Mouse (Mus musculus) MEL (cell line): ENCODE results near the gene Hspa1b. TPM values are rescaled to one million over a fixed set of nuclear protein-coding genes. Genes with fewer than 3 reads are reported as not detected.
"Not testable (repeated sequence)": the region's sequence is repeated elsewhere in the genome, so short reads cannot be mapped to it uniquely, and the experiment has no call there.

Source experiments
- DNase-seq: peaks from one replicate; pipeline ENCODE4 v3.0.0; 2011; ENCODE audit warnings: low read depth, low spot score
- H3K27ac ChIP-seq: 2 replicates; pipeline ENCODE4 v1.5.1; 2012; ENCODE audit warnings: low read depth, mild to moderate bottlenecking, control low read depth, low read length, moderate library complexity; ENCODE audit not compliant: control insufficient read depth
- H3K27me3 ChIP-seq, 2 experiments: fragments of 150-350 bp in 1 of 2; sonication (generic) in 1 of 2; 2 replicates each; pipeline ENCODE4 v1.6.1; 2012; ENCODE audit warnings: low read length in 2 of 2, mild to moderate bottlenecking in 2 of 2, improper control_type of control experiment in 1 of 2, moderate library complexity in 1 of 2; ENCODE audit not compliant: insufficient read depth in 2 of 2, control insufficient read depth in 1 of 2
- H3K36me3 ChIP-seq, 2 experiments: 2 replicates each; pipeline ENCODE4 v1.6.1; 2012 to 2014; ENCODE audit warnings: low read length in 2 of 2, improper control_type of control experiment in 1 of 2, inconsistent platforms in 1 of 2, mild to moderate bottlenecking in 1 of 2; ENCODE audit not compliant: insufficient read depth in 2 of 2, control insufficient read depth in 1 of 2
- H3K4me1 ChIP-seq, 2 experiments: fragments of 150-350 bp in 1 of 2; sonication (generic) in 1 of 2; 2 replicates each; pipeline ENCODE4 v1.6.1; 2012; ENCODE audit warnings: low read length in 2 of 2, improper control_type of control experiment in 1 of 2, mild to moderate bottlenecking in 1 of 2; ENCODE audit not compliant: insufficient read depth in 2 of 2, control insufficient read depth in 1 of 2
- H3K4me3 ChIP-seq, 2 experiments: fragments of 150-350 bp in 1 of 2; sonication (generic) in 1 of 2; 2 replicates each; pipeline ENCODE4 v1.5.1; 2012; ENCODE audit warnings: low read depth in 2 of 2, low read length in 2 of 2, mild to moderate bottlenecking in 2 of 2, moderate library complexity in 2 of 2, control low read depth in 1 of 2, improper control_type of control experiment in 1 of 2; ENCODE audit not compliant: control insufficient read depth in 1 of 2, insufficient read depth in 1 of 2
- H3K79me2 ChIP-seq: 2 replicates; pipeline ENCODE4 v1.6.1; 2012; ENCODE audit warnings: mild to moderate bottlenecking, low read length, moderate library complexity; ENCODE audit not compliant: control insufficient read depth, poor library complexity, insufficient read depth
- H3K9ac ChIP-seq: 2 replicates; pipeline ENCODE4 v1.6.1; 2012; ENCODE audit warnings: low read depth, mild to moderate bottlenecking, control low read depth, low read length, moderate library complexity; ENCODE audit not compliant: control insufficient read depth, poor library complexity, severe bottlenecking
- H3K9me3 ChIP-seq: fragments of 150-350 bp; sonication (generic); replicated peaks from 2 replicates; pipeline ENCODE4 v1.6.1; 2012; ENCODE audit warnings: mild to moderate bottlenecking, low read length, improper control_type of control experiment, moderate library complexity; ENCODE audit not compliant: insufficient read depth
- BHLHE40 ChIP-seq: IDR thresholded peaks from 2 replicates; pipeline ENCODE4 v1.6.1; 2012; ENCODE audit warnings: low read depth, mild to moderate bottlenecking, inconsistent platforms, low read length, improper control_type of control experiment, borderline replicate concordance
- CHD1 ChIP-seq: IDR thresholded peaks from 2 replicates; pipeline ENCODE4 v1.6.1; 2012; ENCODE audit warnings: low read depth, mild to moderate bottlenecking, inconsistent platforms, low read length, improper control_type of control experiment
- EP300 ChIP-seq, 2 experiments: IDR thresholded peaks; 2 replicates each; pipeline ENCODE4 v1.6.1; 2011; ENCODE audit warnings: improper control_type of control experiment in 2 of 2, low read length in 2 of 2, low read depth in 1 of 2, mild to moderate bottlenecking in 1 of 2
- ETS1 ChIP-seq: IDR thresholded peaks from 2 replicates; pipeline ENCODE4 v1.6.1; 2012; ENCODE audit warnings: low read depth, mild to moderate bottlenecking, inconsistent platforms, low read length, improper control_type of control experiment, moderate library complexity
- GATA1 ChIP-seq: IDR thresholded peaks from 2 replicates; pipeline ENCODE4 v1.6.1; 2011; ENCODE audit warnings: low read depth, low read length, improper control_type of control experiment
- KAT2A ChIP-seq: conservative IDR thresholded peaks from 2 replicates; pipeline ENCODE4 v1.6.1; 2012; ENCODE audit warnings: low read depth, low read length, improper control_type of control experiment, inconsistent platforms
- MEF2A ChIP-seq: IDR thresholded peaks from 2 replicates; pipeline ENCODE4 v1.6.1; 2014; ENCODE audit warnings: low read depth, mild to moderate bottlenecking, inconsistent platforms, low read length, improper control_type of control experiment; ENCODE audit not compliant: poor library complexity, insufficient replicate concordance, severe bottlenecking; ENCODE audit errors: extremely low read depth
- MXI1 ChIP-seq: IDR thresholded peaks from 2 replicates; pipeline ENCODE4 v1.6.1; 2011; ENCODE audit warnings: mild to moderate bottlenecking, low read depth, low read length, improper control_type of control experiment
- MYB ChIP-seq: IDR thresholded peaks from 2 replicates; pipeline ENCODE4 v1.6.1; 2011; ENCODE audit warnings: mild to moderate bottlenecking, low read depth, low read length, improper control_type of control experiment
- MYC ChIP-seq: IDR thresholded peaks from 2 replicates; pipeline ENCODE4 v1.6.1; 2011; ENCODE audit warnings: low read depth, mild to moderate bottlenecking, low read length, improper control_type of control experiment, moderate library complexity
- NELFE ChIP-seq: IDR thresholded peaks from 2 replicates; pipeline ENCODE4 v1.6.1; 2011; ENCODE audit warnings: low read depth, low read length, improper control_type of control experiment
- POLR2A ChIP-seq, 2 experiments: IDR thresholded peaks; 2 replicates each; pipeline ENCODE4 v1.6.1; 2011 to 2012; ENCODE audit warnings: low read length in 2 of 2, mild to moderate bottlenecking in 2 of 2, control low read depth in 1 of 2, improper control_type of control experiment in 1 of 2, low read depth in 1 of 2, moderate library complexity in 1 of 2; ENCODE audit not compliant: control insufficient read depth in 1 of 2, insufficient read depth in 1 of 2, poor library complexity in 1 of 2
- POLR2AphosphoS2 ChIP-seq: IDR thresholded peaks from 2 replicates; pipeline ENCODE4 v1.6.1; 2011; ENCODE audit warnings: low read length, improper control_type of control experiment
- TBP ChIP-seq: IDR thresholded peaks from 2 replicates; pipeline ENCODE4 v1.8.0; 2011; ENCODE audit warnings: low read depth, low read length, improper control_type of control experiment
- TCF12 ChIP-seq: IDR thresholded peaks from 2 replicates; pipeline ENCODE4 v1.6.1; 2014; ENCODE audit warnings: low read depth, mild to moderate bottlenecking, inconsistent platforms, low read length, improper control_type of control experiment, moderate library complexity
- ZMIZ1 ChIP-seq: IDR thresholded peaks from 2 replicates; pipeline ENCODE4 v1.6.1; 2012; ENCODE audit warnings: low read depth, mild to moderate bottlenecking, inconsistent platforms, low read length, improper control_type of control experiment, moderate library complexity
- polyA plus RNA-seq, 2 experiments: library from polyadenylated mRNA; stranded (reverse) in 1 of 2; unstranded in 1 of 2; fragments of >175 nt in 1 of 2; fragments of >200 nt in 1 of 2; gene quantifications; 2 replicates each; pipeline versions ENCODE4 v1.2.1 to v1.2.4; 2012; ENCODE audit warnings: low replicate concordance in 2 of 2, low read depth in 1 of 2; ENCODE audit not compliant: insufficient read length in 2 of 2, insufficient read depth in 1 of 2, missing spikeins in 1 of 2
- total RNA-seq: library from RNA; depleted of rRNA; stranded (reverse); fragments of 300-350 nt; gene quantifications from 2 replicates; pipeline ENCODE4 v1.2.3, GENCODE M21; 2012

Gene Hspa1b
- total and polyA plus RNA-seq, 3 experiments = 0.04 TPM; not detected in 2

GRCm38 (mm10) chr17:34996411-34997141, 37.5 kb upstream of the Hspa1b start:
- Histone ChIP-seq H3K27ac (peak overlapping the region; percentile 99), H3K9ac (peak overlapping the region; percentile 98), H3K4me1 (no peaks in the 10 kb centered on the region), H3K79me2 (peaks cover 41% of the 10 kb centered on the region), H3K36me3 (no peaks in the 10 kb centered on the region; a peak in 2 of 4 replicates), H3K4me3 (peak overlapping the region; percentile 70 to 86), H3K27me3 (no peaks in the 10 kb centered on the region), H3K9me3 (no peaks in the 10 kb centered on the region)
- TF ChIP-seq MYC (no peak), MEF2A (no peak), POLR2AphosphoS2 (peak; percentile 94), POLR2A (IDR thresholded peaks at IDR 0.05; ENCODE audit: control insufficient read depth in 1 of 2, insufficient read depth in 1 of 2, low read depth in 1 of 2, low read length in 2 of 2, poor library complexity in 1 of 2) (peak; percentile 29 to 64; a peak in 1 of 4 replicates), MYB (peak; percentile 79), ZMIZ1 (peak; percentile 62), GATA1 (no peak; the same call in 1 of the 2 replicates), EP300 (IDR thresholded peaks at IDR 0.05; ENCODE audit: low read depth in 1 of 2, low read length in 2 of 2) (no peak), TBP (peak; percentile 39; the same call in 1 of the 2 replicates), BHLHE40 (no peak), TCF12 (no peak)
- DNase-seq = peak; percentile 73

GRCm38 (mm10) chr17:34995927-34996326, 36.9 kb upstream of the Hspa1b start:
- Histone ChIP-seq H3K9ac (peak overlapping the region; percentile 4; the same call in 1 of the 2 replicates), H3K79me2 (peaks cover 35% of the 10 kb centered on the region), H3K27ac (peak overlapping the region; percentile 73)
- H3K36me3 ChIP-seq, H3K4me3 ChIP-seq, H3K9me3 ChIP-seq, H3K27me3 ChIP-seq, H3K4me1 ChIP-seq: not testable (repeated sequence)
- peak; percentile 61 for DNase-seq
- TF ChIP-seq ETS1 (0 out of 2 replicates have a peak, but pooled peaks have one; percentile 11), NELFE (peak; percentile 47), CHD1 (0 out of 2 replicates have a peak, but pooled peaks have one; percentile 66), MXI1 (0 out of 2 replicates have a peak, but pooled peaks have one; percentile 34), KAT2A (0 out of 2 replicates have a peak, but pooled peaks have one; percentile 12), MYB (peak; percentile 84; the same call in 1 of the 2 replicates), POLR2A (IDR thresholded peaks at IDR 0.05; ENCODE audit: control insufficient read depth in 1 of 2, insufficient read depth in 1 of 2, low read depth in 1 of 2, low read length in 2 of 2, poor library complexity in 1 of 2) (peak; percentile 45 to 58; a peak in 1 of 4 replicates)
